Mouse (Mus musculus) thymus, adult 2 months (tissue): ENCODE measurements around the gene Fam178b. TPM values are rescaled to one million over a fixed set of nuclear protein-coding genes. Genes with fewer than 3 reads are reported as not detected.

Experiments used
- DNase-seq: peaks from one replicate; pipeline ENCODE4 v3.0.0; 2021
- H3K27ac ChIP-seq: fragments of 200-500 bp; 2 replicates; pipeline ENCODE4 v1.5.1; 2012; ENCODE audit warnings: low read length, control low read depth; ENCODE audit not compliant: control insufficient read depth, insufficient read depth
- H3K27me3 ChIP-seq: fragments of 200-500 bp; 2 replicates; pipeline ENCODE4 v1.6.1; 2012; ENCODE audit warnings: mild to moderate bottlenecking, low read length, moderate library complexity, mixed read lengths; ENCODE audit not compliant: control insufficient read depth, insufficient read depth
- H3K36me3 ChIP-seq: fragments of 200-500 bp; 2 replicates; pipeline ENCODE4 v1.6.1; 2012; ENCODE audit warnings: mild to moderate bottlenecking, low read length, moderate library complexity; ENCODE audit not compliant: control insufficient read depth, insufficient read depth
- H3K4me1 ChIP-seq: fragments of 200-500 bp; replicated peaks from 2 replicates; pipeline ENCODE4 v1.6.1; 2012; ENCODE audit warnings: low read length; ENCODE audit not compliant: control insufficient read depth, insufficient read depth
- H3K4me3 ChIP-seq: fragments of 200-500 bp; 2 replicates; pipeline ENCODE4 v1.5.1; 2012; ENCODE audit warnings: mild to moderate bottlenecking, low read length, control low read depth, moderate library complexity; ENCODE audit not compliant: control insufficient read depth, insufficient read depth
- CTCF ChIP-seq: fragments of 200-500 bp; IDR thresholded peaks from 2 replicates; pipeline ENCODE4 v1.5.1; 2012; ENCODE audit warnings: mild to moderate bottlenecking, control low read depth, low read length, moderate library complexity, borderline replicate concordance; ENCODE audit not compliant: control insufficient read depth, poor library complexity, insufficient read depth; ENCODE audit errors: extremely low read depth
- POLR2A ChIP-seq: fragments of 200-500 bp; IDR thresholded peaks from 2 replicates; pipeline ENCODE4 v1.6.1; 2012; ENCODE audit warnings: mild to moderate bottlenecking, low read length, control low read depth, moderate library complexity; ENCODE audit not compliant: control insufficient read depth, poor library complexity, insufficient read depth; ENCODE audit errors: extremely low read depth
- WGBS: fragments of 180-500 bp; shearing (Covaris S2); methylation state at CpG from one replicate; pipeline ENCODE4 v1.1.7; 2018; 5-methylcytosine and 5-hydroxymethylcytosine counted together
- polyA plus RNA-seq: library from polyadenylated mRNA; depleted of rRNA; stranded (reverse); fragments of >200 nt; gene quantifications from 2 replicates; pipeline ENCODE4 v1.2.3, GENCODE M21; 2012

Gene Fam178b
- polyA plus RNA-seq, 1 experiment: 1.9 TPM

GRCm38 (mm10) chr1:36691271-36692155 is 8.5 kb upstream of the Fam178b start, which contains the start of gene Cox5b:
Gene Cox5b (plus strand): TSS chr1:36691449.
- TF ChIP-seq CTCF: 0 out of 2 replicates have a peak, but pooled peaks have one; percentile 25
- TF ChIP-seq POLR2A: peak; percentile 56; the same call in 1 of the 2 replicates
- peak; percentile 95 for DNase-seq
- H3K27ac ChIP-seq: no peak within 1 kb of the TSS; the same call in 1 of the 2 replicates
- H3K27me3 ChIP-seq: no peaks in the 10 kb centered on the region
- peaks cover 11% of the 10 kb centered on the region; the same call in 1 of the 2 replicates for H3K36me3 ChIP-seq
- H3K4me1 ChIP-seq: peaks cover 9% of the 10 kb centered on the region
- peak within 1 kb of the TSS; percentile 80 for H3K4me3 ChIP-seq
- under 1% methylated on average over 68 of the region's 68 CpGs for WGBS

- no peak for TF ChIP-seq POLR2A
- TF ChIP-seq CTCF: no peak
- Histone ChIP-seq H3K4me1 (peaks cover 9% of the 10 kb centered on the region), H3K36me3 (peaks cover 11% of the 10 kb centered on the region; the same call in 1 of the 2 replicates), H3K4me3 (peak overlapping the region; percentile 80), H3K27me3 (no peaks in the 10 kb centered on the region), H3K27ac (no peak overlapping the region)
- no peak for DNase-seq
- 62% methylated on average over 11 of the region's 11 CpGs for WGBS
Measured at GRCm38 (mm10) chr1:36690671-36691235, 7.8 kb upstream of the Fam178b start.

GRCm38 (mm10) chr1:36683810-36684467 is 956 bp upstream of the Fam178b start:
- H3K27me3 ChIP-seq: no peaks in the 10 kb centered on the region
- H3K4me3 ChIP-seq: no peak overlapping the region
- TF ChIP-seq CTCF (peak; percentile 91), POLR2A (no peak)
- H3K4me1 ChIP-seq: no peaks in the 10 kb centered on the region
- H3K36me3 ChIP-seq: no peaks in the 10 kb centered on the region
- WGBS: 11% methylated on average over 13 of the region's 13 CpGs
- no peak overlapping the region for H3K27ac ChIP-seq
- peak; percentile 76 for DNase-seq

GRCm38 (mm10) chr1:36680893-36681292 is 2.1 kb downstream of the Fam178b start:
- TF ChIP-seq CTCF (no peak), POLR2A (no peak)
- no peak overlapping the region for H3K4me3 ChIP-seq
- 94% methylated on average over 7 of the region's 7 CpGs for WGBS
- no peaks in the 10 kb centered on the region for H3K36me3 ChIP-seq
- no peaks in the 10 kb centered on the region for H3K4me1 ChIP-seq
- no peak overlapping the region for H3K27ac ChIP-seq
- no peaks in the 10 kb centered on the region for H3K27me3 ChIP-seq
- no peak for DNase-seq

- TF ChIP-seq CTCF (no peak), POLR2A (no peak)
- DNase-seq: no peak
- WGBS: 67% methylated on average over 3 of the region's 3 CpGs
- Histone ChIP-seq H3K27ac (no peak overlapping the region), H3K36me3 (no peaks in the 10 kb centered on the region), H3K4me3 (no peak overlapping the region), H3K27me3 (no peaks in the 10 kb centered on the region), H3K4me1 (no peaks in the 10 kb centered on the region)
Measured at GRCm38 (mm10) chr1:36674936-36675335, 8.0 kb downstream of the Fam178b start.
